Mouse (Mus musculus) hindbrain, embryonic 12.5 days (tissue): ENCODE measurements around the gene Zbtb38. TPM values are rescaled to one million over a fixed set of nuclear protein-coding genes. Genes with fewer than 3 reads are reported as not detected.

Experiments used
- ATAC-seq: fragments of 200-750 bp; cut with Nextera tagmentation; 2 replicates; pipeline ENCODE4 v1.8.0; 2017; ENCODE audit warnings: moderate TSS enrichment; ENCODE audit not compliant: low FRiP score
- H3K27ac ChIP-seq: fragments of 300-500 bp; sonication (generic); 2 replicates; pipeline ENCODE4 v1.5.1; 2016; ENCODE audit warnings: mild to moderate bottlenecking
- H3K27me3 ChIP-seq: fragments of 300-500 bp; sonication (generic); 2 replicates; pipeline ENCODE4 v1.6.1; 2016; ENCODE audit warnings: mild to moderate bottlenecking
- H3K36me3 ChIP-seq: fragments of 300-500 bp; sonication (generic); 2 replicates; pipeline ENCODE4 v1.6.1; 2016; ENCODE audit warnings: mild to moderate bottlenecking
- H3K4me1 ChIP-seq: fragments of 300-500 bp; sonication (generic); 2 replicates; pipeline ENCODE4 v1.6.1; 2016
- H3K4me2 ChIP-seq: fragments of 300-500 bp; sonication (generic); replicated peaks from 2 replicates; pipeline ENCODE4 v1.6.1; 2016; ENCODE audit warnings: mild to moderate bottlenecking
- H3K4me3 ChIP-seq: fragments of 300-500 bp; sonication (generic); 2 replicates; pipeline ENCODE4 v1.5.1; 2016; ENCODE audit warnings: mild to moderate bottlenecking
- H3K9ac ChIP-seq: fragments of 300-500 bp; sonication (generic); 2 replicates; pipeline ENCODE4 v1.6.1; 2016; ENCODE audit warnings: mild to moderate bottlenecking, moderate library complexity
- H3K9me3 ChIP-seq: fragments of 300-500 bp; sonication (generic); replicated peaks from 2 replicates; pipeline ENCODE4 v1.6.1; 2016; ENCODE audit warnings: mild to moderate bottlenecking
- WGBS: fragments of 180-500 bp; shearing (Covaris S2); methylation state at CpG from one replicate; pipeline ENCODE4 v1.1.7; 2016; 5-methylcytosine and 5-hydroxymethylcytosine counted together
- polyA plus RNA-seq: library from polyadenylated mRNA; unstranded; fragments of >200 nt; fragmentation: Nextera tagmentation; extraction: Ambion mirVana; gene quantifications from 2 replicates; pipeline ENCODE4 v1.2.1, GENCODE M21; 2016

The Zbtb38 gene
- polyA plus RNA-seq, 1 experiment from 2014 or later, result 18.0 TPM

GRCm38 (mm10) chr9:96716136-96716535 is 36.5 kb downstream of the Zbtb38 start:
- no peaks in the 10 kb centered on the region for H3K27me3 ChIP-seq
- peaks cover 28% of the 10 kb centered on the region for H3K4me1 ChIP-seq
- 90% methylated on average over 10 of the region's 10 CpGs for WGBS
- no peaks in the 10 kb centered on the region for H3K9me3 ChIP-seq
- H3K4me3 ChIP-seq, result no peak overlapping the region
- no peak for ATAC-seq
- H3K36me3 ChIP-seq, result no peaks in the 10 kb centered on the region
- H3K27ac ChIP-seq, result no peak overlapping the region
- H3K9ac ChIP-seq, result no peak overlapping the region
- H3K4me2 ChIP-seq, result no peak overlapping the region

DNA sequence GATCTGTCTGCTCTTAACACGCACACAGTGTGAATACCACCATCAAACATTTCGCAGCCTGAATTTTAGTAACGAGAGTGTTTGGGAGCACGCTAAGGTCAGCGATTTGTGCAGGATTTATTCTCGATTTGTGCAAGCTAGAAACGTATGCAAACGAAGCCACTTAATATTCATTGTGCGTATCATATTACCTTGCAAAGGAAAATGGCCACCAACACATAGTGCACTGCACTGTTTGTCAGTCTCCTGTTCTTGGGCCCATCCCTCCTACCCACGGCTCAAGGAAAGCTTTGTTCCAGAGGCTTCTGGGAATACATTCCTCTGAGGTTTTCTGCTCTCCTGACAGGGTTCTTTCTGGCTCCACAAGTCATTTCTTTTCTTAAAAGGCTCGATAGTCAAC is 37.5 kb downstream of the Zbtb38 start:
- peak overlapping the region; percentile 23; the same call in 1 of the 2 replicates for H3K27ac ChIP-seq
- H3K4me3 ChIP-seq, result no peak overlapping the region
- H3K4me2 ChIP-seq, result no peak overlapping the region
- no peaks in the 10 kb centered on the region for H3K36me3 ChIP-seq
- no peak overlapping the region for H3K9ac ChIP-seq
- no peaks in the 10 kb centered on the region for H3K9me3 ChIP-seq
- WGBS, result 80% methylated on average over 11 of the region's 11 CpGs
- no peak for ATAC-seq
- no peaks in the 10 kb centered on the region for H3K27me3 ChIP-seq
- peaks cover 24% of the 10 kb centered on the region for H3K4me1 ChIP-seq

GRCm38 (mm10) chr9:96713472-96714390 is 38.9 kb downstream of the Zbtb38 start:
- ATAC-seq, result no peak

DNA sequence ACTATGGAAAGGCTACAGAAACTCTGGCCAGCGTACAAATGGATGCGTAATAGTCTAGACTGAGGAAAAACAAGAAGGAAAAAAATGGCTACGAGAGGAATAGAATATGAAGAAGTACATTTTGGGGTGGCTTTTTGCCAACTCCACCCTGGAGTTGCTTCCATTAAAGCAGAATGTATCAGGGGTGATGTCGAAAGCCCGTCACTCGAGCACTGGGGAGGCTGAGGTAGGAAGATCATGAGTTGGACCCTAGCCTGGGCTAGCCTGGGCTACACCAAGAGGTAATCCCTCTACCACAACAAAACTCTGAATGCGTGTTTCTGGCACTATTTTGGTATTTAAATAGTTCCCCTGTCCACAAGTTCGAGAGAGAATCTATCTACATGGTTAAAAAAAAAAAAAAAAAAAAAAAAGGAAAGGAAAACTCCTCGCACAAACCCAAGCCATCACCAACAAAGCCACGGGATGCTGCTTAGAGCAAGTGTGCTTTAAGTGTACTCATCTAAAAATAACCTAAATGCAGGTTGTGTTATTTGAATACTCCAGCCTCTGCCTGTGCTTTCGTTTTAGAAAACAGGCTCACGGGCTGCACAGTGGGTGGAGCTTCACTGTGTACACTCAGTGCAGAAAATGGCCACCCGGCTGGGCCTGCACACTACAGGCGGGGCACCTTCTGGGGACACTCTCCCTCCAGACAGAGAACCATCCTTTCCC is 39.7 kb downstream of the Zbtb38 start:
- Histone ChIP-seq H3K4me3 (no peak overlapping the region), H3K27me3 (no peaks in the 10 kb centered on the region), H3K9me3 (no peaks in the 10 kb centered on the region), H3K27ac (no peak overlapping the region), H3K4me1 (peaks cover 22% of the 10 kb centered on the region), H3K9ac (no peak overlapping the region), H3K36me3 (no peaks in the 10 kb centered on the region), H3K4me2 (no peak overlapping the region)
- 89% methylated on average over 14 of the region's 14 CpGs for WGBS
- no peak for ATAC-seq

More at GRCm38 (mm10) chr9:96713472-96714390, 38.9 kb downstream of the Zbtb38 start:
- Histone ChIP-seq H3K27me3 (no peaks in the 10 kb centered on the region), H3K4me2 (no peak overlapping the region), H3K4me1 (peaks cover 22% of the 10 kb centered on the region), H3K9ac (no peak overlapping the region), H3K4me3 (no peak overlapping the region), H3K9me3 (no peaks in the 10 kb centered on the region), H3K27ac (peak overlapping the region; percentile 64), H3K36me3 (no peaks in the 10 kb centered on the region)
- whole genome bisulfite sequencing, result 67% methylated on average over 14 of the region's 14 CpGs

DNA sequence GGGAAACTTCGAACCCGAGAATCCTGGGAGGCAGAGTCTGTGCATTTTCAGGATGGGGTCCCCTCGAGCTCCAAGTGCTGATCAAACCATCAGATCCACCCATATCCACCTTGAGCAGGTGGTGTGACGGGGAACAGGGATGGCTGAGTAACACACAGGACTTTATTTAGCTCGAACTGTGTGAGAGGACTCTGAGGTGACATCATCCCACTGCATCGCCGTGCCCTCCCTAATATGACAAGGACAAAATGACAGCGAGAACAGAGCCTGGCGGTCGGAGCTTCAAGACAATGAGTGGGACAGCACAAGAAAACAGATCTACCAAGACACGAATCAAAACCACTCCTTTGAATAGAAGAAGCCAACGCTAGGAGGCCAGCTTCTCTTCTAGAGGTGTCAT is 40.6 kb downstream of the Zbtb38 start:
- H3K4me3 ChIP-seq, result no peak overlapping the region
- no peak for ATAC-seq
- H3K4me2 ChIP-seq, result no peak overlapping the region
- H3K9ac ChIP-seq, result no peak overlapping the region
- no peaks in the 10 kb centered on the region for H3K36me3 ChIP-seq
- WGBS, result 90% methylated on average over 12 of the region's 12 CpGs
- no peaks in the 10 kb centered on the region for H3K9me3 ChIP-seq
- H3K4me1 ChIP-seq, result peaks cover 22% of the 10 kb centered on the region
- no peaks in the 10 kb centered on the region for H3K27me3 ChIP-seq
- no peak overlapping the region for H3K27ac ChIP-seq

GRCm38 (mm10) chr9:96710241-96710946 is 42.2 kb downstream of the Zbtb38 start:
- H3K27me3 ChIP-seq, result no peaks in the 10 kb centered on the region
- no peaks in the 10 kb centered on the region for H3K36me3 ChIP-seq
- ATAC-seq, result no peak
- H3K4me2 ChIP-seq, result no peak overlapping the region
- H3K4me1 ChIP-seq, result peaks cover 18% of the 10 kb centered on the region
- H3K9ac ChIP-seq, result no peak overlapping the region
- H3K27ac ChIP-seq, result no peak overlapping the region
- 89% methylated on average over 15 of the region's 15 CpGs for WGBS
- no peaks in the 10 kb centered on the region for H3K9me3 ChIP-seq
- H3K4me3 ChIP-seq, result no peak overlapping the region

DNA sequence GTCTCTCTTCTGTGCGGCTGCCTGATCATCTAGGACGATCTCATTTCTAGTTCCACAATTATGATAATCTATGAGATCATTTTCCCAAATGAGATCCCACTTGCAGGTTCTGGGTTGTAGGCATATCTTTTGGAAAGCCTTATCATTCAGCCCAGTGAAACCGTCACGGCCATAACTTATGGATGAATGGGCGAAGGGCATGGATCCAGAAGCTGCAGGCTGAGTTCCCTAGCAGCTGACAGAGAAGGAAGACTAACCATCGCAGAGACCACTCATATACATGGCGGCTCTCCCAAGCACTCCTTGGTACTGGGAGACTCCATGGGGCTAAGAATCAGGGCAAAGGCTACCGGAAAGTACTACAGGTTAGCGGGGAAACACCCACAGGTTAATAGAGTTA is 43.7 kb downstream of the Zbtb38 start:
- Histone ChIP-seq H3K4me1 (peaks cover 10% of the 10 kb centered on the region), H3K9me3 (no peaks in the 10 kb centered on the region), H3K4me2 (no peak overlapping the region), H3K9ac (no peak overlapping the region), H3K27ac (no peak overlapping the region), H3K4me3 (no peak overlapping the region), H3K36me3 (no peaks in the 10 kb centered on the region), H3K27me3 (no peaks in the 10 kb centered on the region)
- no peak for ATAC-seq
- 93% methylated on average over 9 of the region's 9 CpGs for whole genome bisulfite sequencing

DNA sequence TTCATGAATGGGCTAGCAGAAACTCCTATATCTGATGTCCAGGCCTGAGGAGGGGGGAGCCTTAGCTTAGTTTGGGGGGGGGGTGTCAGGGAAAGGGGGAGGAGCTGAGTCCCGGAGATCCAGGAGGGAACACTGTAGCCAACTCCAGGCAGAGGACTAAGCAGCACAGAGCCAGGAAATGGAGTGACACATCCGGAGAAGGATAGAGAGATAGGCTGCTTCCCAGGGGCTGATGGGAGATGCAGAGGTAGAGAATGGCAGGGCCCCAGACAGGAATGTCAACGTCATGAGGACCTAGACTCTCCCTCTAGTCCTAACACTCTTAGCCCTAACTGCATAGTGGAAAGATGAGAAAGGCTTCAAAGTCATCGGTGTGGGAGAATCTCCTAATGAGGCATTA is 44.7 kb downstream of the Zbtb38 start:
- 87% methylated on average over 4 of the region's 4 CpGs for WGBS
- H3K27ac ChIP-seq, result no peak overlapping the region

GRCm38 (mm10) chr9:96705576-96706285 is 46.9 kb downstream of the Zbtb38 start:
- ATAC-seq, result no peak
- H3K4me2 ChIP-seq, result no peak overlapping the region
- peak overlapping the region; percentile 23; the same call in 1 of the 2 replicates for H3K27ac ChIP-seq
- no peaks in the 10 kb centered on the region for H3K36me3 ChIP-seq
- H3K9ac ChIP-seq, result no peak overlapping the region
- 48% methylated on average over 11 of the region's 11 CpGs for WGBS
- peaks cover 5% of the 10 kb centered on the region; the same call in 1 of the 2 replicates for H3K4me1 ChIP-seq
- no peaks in the 10 kb centered on the region for H3K27me3 ChIP-seq
- H3K4me3 ChIP-seq, result no peak overlapping the region
- no peaks in the 10 kb centered on the region for H3K9me3 ChIP-seq

More for the DNA sequence above, 44.7 kb downstream of the Zbtb38 start:
- H3K36me3 ChIP-seq, result no peaks in the 10 kb centered on the region
- no peaks in the 10 kb centered on the region for H3K27me3 ChIP-seq
- H3K9ac ChIP-seq, result no peak overlapping the region
- no peak overlapping the region for H3K4me2 ChIP-seq
- peaks cover 5% of the 10 kb centered on the region; the same call in 1 of the 2 replicates for H3K4me1 ChIP-seq
- no peaks in the 10 kb centered on the region for H3K9me3 ChIP-seq
- ATAC-seq, result no peak
- H3K4me3 ChIP-seq, result no peak overlapping the region

DNA sequence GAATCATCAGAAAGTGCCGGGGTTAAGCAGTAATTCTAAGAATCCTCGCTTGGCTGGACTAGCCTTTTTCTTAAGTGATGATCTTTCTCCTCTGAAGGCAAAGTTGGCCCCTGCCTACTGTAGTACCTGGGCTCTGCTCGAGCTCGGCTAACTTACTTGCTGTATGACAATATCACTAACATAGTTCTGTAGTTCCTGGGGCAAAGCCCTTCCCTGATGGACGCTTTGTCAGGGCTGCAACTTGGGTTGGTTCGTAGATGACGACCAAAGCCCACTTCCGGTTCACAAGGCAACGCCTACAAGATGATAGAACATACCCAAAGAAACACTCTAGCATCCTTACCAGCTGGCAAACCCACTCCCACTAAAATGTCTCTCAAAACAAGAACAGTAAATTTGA is 47.7 kb downstream of the Zbtb38 start:
- 89% methylated on average over 9 of the region's 9 CpGs for WGBS

GRCm38 (mm10) chr9:96701891-96702290 is 50.7 kb downstream of the Zbtb38 start:
- 0 out of 2 replicates have a peak, but pooled peaks cover 7% of the 10 kb centered on the region for H3K36me3 ChIP-seq
- H3K27ac ChIP-seq, result no peak overlapping the region
- ATAC-seq, result no peak
- H3K4me3 ChIP-seq, result no peak overlapping the region
- H3K4me1 ChIP-seq, result peaks cover 5% of the 10 kb centered on the region; the same call in 1 of the 2 replicates
- no peaks in the 10 kb centered on the region for H3K27me3 ChIP-seq
- H3K9ac ChIP-seq, result no peak overlapping the region
- H3K9me3 ChIP-seq, result peaks cover 6% of the 10 kb centered on the region
- H3K4me2 ChIP-seq, result no peak overlapping the region
- WGBS, result 91% methylated on average over 10 of the region's 10 CpGs

More for the DNA sequence above, 47.7 kb downstream of the Zbtb38 start:
- no peaks in the 10 kb centered on the region for H3K36me3 ChIP-seq
- H3K27me3 ChIP-seq, result no peaks in the 10 kb centered on the region
- no peak overlapping the region for H3K4me2 ChIP-seq
- H3K4me3 ChIP-seq, result no peak overlapping the region
- no peaks in the 10 kb centered on the region for H3K9me3 ChIP-seq
- no peak overlapping the region for H3K9ac ChIP-seq
- peaks cover 5% of the 10 kb centered on the region; the same call in 1 of the 2 replicates for H3K4me1 ChIP-seq
- ATAC-seq, result no peak
- H3K27ac ChIP-seq, result no peak overlapping the region
